Comparison of ENCODE assay signal across 10 mouse cellular contexts in the genomic region with DNA sequence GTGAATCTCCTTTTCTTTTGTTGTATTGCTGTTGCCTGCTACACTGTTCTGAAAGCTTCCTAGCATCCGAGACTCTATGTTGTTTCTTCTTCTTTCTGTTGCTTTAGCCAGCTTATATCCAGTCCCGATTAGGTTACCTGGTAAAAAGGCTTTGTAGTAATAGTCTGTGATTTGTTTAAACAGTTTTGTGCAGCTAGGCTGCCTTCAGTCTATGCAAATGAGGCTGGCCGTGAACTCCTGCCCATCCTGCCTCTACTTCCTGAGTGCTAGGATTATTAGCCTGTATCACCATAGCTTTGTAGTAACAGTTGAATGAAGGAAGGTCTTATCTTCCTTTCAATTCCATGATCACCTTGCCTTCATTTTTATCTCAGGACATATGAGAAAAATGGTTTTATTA. TPM values are rescaled to one million over a fixed set of nuclear protein-coding genes. Genes with fewer than 3 reads are reported as not detected.
DNase-seq lines count a peak whose midpoint lies in the region; ATAC-seq and TF ChIP-seq lines count a peak whose summit lies in the region.
"Had no signal": no experiment of that assay in that cellular context is flagged by ENCODE, and none has a peak within 500 bp of the region (broad histone marks: within the 10 kb centered on the region; RNA-seq: fewer than 3 reads in every experiment).

No protein-coding gene starts in this region.

- DNase-seq in heart, postnatal 4 days = no peak
- DNase-seq in hindbrain, embryonic 11.5 days (ENCODE audit: low spot score) = no peak
- DNase-seq in embryo, embryonic 9.5 days (ENCODE audit: extremely low spot score) = no peak
- no peak for DNase-seq in left cerebral cortex, adult 18-20 months (ENCODE audit: low spot score in 2 of 2)
- DNase-seq in cerebellum, adult 8-10 months = no peak
- DNase-seq: adrenal gland, adult 2 months; lung, postnatal 14 days had no signal

- TF ChIP-seq EP300 in ES-Bruce4 (IDR thresholded peaks at IDR 0.05; ENCODE audit: insufficient read depth, low read depth, low read length) = no peak

- H3K27me3 ChIP-seq in heart, embryonic 14.5 days (ENCODE audit: control insufficient read depth, insufficient read depth, low read length) = no peaks in the 10 kb centered on the region
- H3K27me3 ChIP-seq in ES-Bruce4 (ENCODE audit: control insufficient read depth, insufficient read depth, low read length, poor library complexity, severe bottlenecking) = no peaks in the 10 kb centered on the region
- H3K27me3 ChIP-seq in hindbrain, embryonic 11.5 days (ENCODE audit: control insufficient read depth, insufficient read depth, low read length) = no peaks in the 10 kb centered on the region
- H3K27me3 ChIP-seq in liver, embryonic 15.5 days = peaks cover 40% of the 10 kb centered on the region

- no peak for TF ChIP-seq CTCF in ES-Bruce4 (IDR thresholded peaks at IDR 0.05; ENCODE audit: low read depth, low read length)

- H3K4me2 ChIP-seq in heart, embryonic 14.5 days (ENCODE audit: low read length) = peak overlapping the region; percentile 84
- peak overlapping the region; percentile 44; the same call in 1 of the 2 replicates for H3K4me2 ChIP-seq in hindbrain, embryonic 11.5 days (replicated peaks; ENCODE audit: low read depth, low read length)
- H3K4me2 ChIP-seq in liver, embryonic 15.5 days = 0 out of 2 replicates have a peak overlapping the region, but pooled peaks have one; percentile 4

- peak overlapping the region; percentile 86 for H3K9ac ChIP-seq in heart, embryonic 14.5 days (ENCODE audit: low read length)
- peak overlapping the region; percentile 88 for H3K9ac ChIP-seq in ES-Bruce4 (ENCODE audit: low read depth, poor library complexity, severe bottlenecking)
- H3K9ac ChIP-seq in hindbrain, embryonic 11.5 days (ENCODE audit: low read depth, low read length) = no peak overlapping the region
- no peak overlapping the region for H3K9ac ChIP-seq in liver, embryonic 15.5 days

- H3K9me3 ChIP-seq in heart, embryonic 14.5 days (ENCODE audit: control insufficient read depth, low read length) = no peaks in the 10 kb centered on the region
- H3K9me3 ChIP-seq in ES-Bruce4 (replicated peaks; ENCODE audit: control insufficient read depth, insufficient read depth, low read length, poor library complexity, severe bottlenecking) = no peaks in the 10 kb centered on the region
- no peaks in the 10 kb centered on the region for H3K9me3 ChIP-seq in hindbrain, embryonic 11.5 days (ENCODE audit: control insufficient read depth, low read length)
- no peaks in the 10 kb centered on the region for H3K9me3 ChIP-seq in liver, embryonic 15.5 days (replicated peaks)

- no peak for ATAC-seq in heart, embryonic 14.5 days (ENCODE audit: insufficient number of reproducible peaks, insufficient read depth, low FRiP score, low read depth)
- ATAC-seq in hindbrain, embryonic 11.5 days (ENCODE audit: low FRiP score) = no peak
- no peak for ATAC-seq in liver, embryonic 15.5 days (ENCODE audit: insufficient read depth)

- H3K36me3 ChIP-seq in heart, embryonic 14.5 days (ENCODE audit: control insufficient read depth, insufficient read depth, low read length) = peaks cover 45% of the 10 kb centered on the region
- peaks cover 41% of the 10 kb centered on the region for H3K36me3 ChIP-seq in ES-Bruce4 (ENCODE audit: control insufficient read depth, insufficient read depth, low read length, poor library complexity, severe bottlenecking)
- 0 out of 2 replicates have a peak, but pooled peaks cover 3% of the 10 kb centered on the region for H3K36me3 ChIP-seq in hindbrain, embryonic 11.5 days (ENCODE audit: control insufficient read depth, insufficient read depth, low read length)
- peaks cover 7% of the 10 kb centered on the region for H3K36me3 ChIP-seq in liver, embryonic 15.5 days (replicated peaks)

- peaks cover 0 to 18% of the 10 kb centered on the region in 2 experiments for H3K4me1 ChIP-seq in heart, embryonic 14.5 days (ENCODE audit: control insufficient read depth in 2 of 2, insufficient read depth in 2 of 2, low read length in 2 of 2)
- peaks cover 2% of the 10 kb centered on the region for H3K4me1 ChIP-seq in ES-Bruce4 (ENCODE audit: control insufficient read depth, insufficient read depth, low read length)
- 0 out of 2 replicates have a peak, but pooled peaks cover 2% of the 10 kb centered on the region for H3K4me1 ChIP-seq in hindbrain, embryonic 11.5 days (replicated peaks; ENCODE audit: control insufficient read depth, insufficient read depth, low read length)
- H3K4me1 ChIP-seq in liver, embryonic 15.5 days (replicated peaks) = peaks cover 14% of the 10 kb centered on the region

- 59% methylated on average over 3 of the region's 3 CpGs for WGBS in heart, embryonic 14.5 days
- WGBS in hindbrain, embryonic 11.5 days = 52% methylated on average over 3 of the region's 3 CpGs
- 39% methylated on average over 3 of the region's 3 CpGs for WGBS in liver, embryonic 15.5 days (ENCODE audit: insufficient replicate concordance)

- H3K4me3 ChIP-seq in heart, embryonic 14.5 days (ENCODE audit: control insufficient read depth in 1 of 2, insufficient read depth in 1 of 2, low read depth in 1 of 2, low read length in 2 of 2) = peak overlapping the region in 1 of 2 experiments; percentile 89; a peak in 2 of 4 replicates
- H3K4me3 ChIP-seq in ES-Bruce4 (ENCODE audit: low read depth, low read length) = peak overlapping the region; percentile 84
- H3K4me3 ChIP-seq in hindbrain, embryonic 11.5 days (ENCODE audit: low read depth, low read length) = peak overlapping the region; percentile 66
- no peak overlapping the region for H3K4me3 ChIP-seq in liver, embryonic 15.5 days (replicated peaks)

- H3K27ac ChIP-seq in heart, embryonic 14.5 days (replicated peaks in 1 of 2; ENCODE audit: control insufficient read depth in 1 of 2, insufficient read depth in 1 of 2, low read depth in 2 of 2, low read length in 2 of 2) = no peak overlapping the region
- H3K27ac ChIP-seq in ES-Bruce4 (ENCODE audit: insufficient read depth, low read length) = peak overlapping the region; percentile 54; the same call in 1 of the 2 replicates
- no peak overlapping the region for H3K27ac ChIP-seq in hindbrain, embryonic 11.5 days (ENCODE audit: low read depth, low read length)
- H3K27ac ChIP-seq in liver, embryonic 15.5 days (replicated peaks) = no peak overlapping the region

- TF ChIP-seq POLR2A in ES-Bruce4 (IDR thresholded peaks at IDR 0.05; ENCODE audit: insufficient read depth, low read length) = no peak

RNA-seq across cellular contexts. Expression of gene Cep55, which starts 1.5 kb away (rescaled TPM):
- 28.3 and 28.4 TPM in 2 replicates for polyA plus RNA-seq in heart, embryonic 14.5 days (2014; fragmentation: Nextera tagmentation; extraction: Ambion mirVana)
- 10 to 100 TPM; 18.5 to 20.3 TPM for total RNA-seq in heart, postnatal 4 days (2021)
- polyA plus RNA-seq in ES-Bruce4 (2011; ENCODE audit: insufficient read depth, insufficient read length, low read depth, missing spikeins) = 70.4 and 75.1 TPM in 2 replicates
- 44.1 and 46.9 TPM in 2 replicates for polyA plus RNA-seq in hindbrain, embryonic 11.5 days (2014; fragmentation: Nextera tagmentation; extraction: Ambion mirVana)
- polyA plus RNA-seq in liver, embryonic 15.5 days (2015; fragmentation: Nextera tagmentation; extraction: Ambion mirVana) = 4.7 and 5.3 TPM in 2 replicates
- total RNA-seq in left cerebral cortex, adult 18-20 months (2021) = not detected

RNA-seq across cellular contexts. Expression of gene Myof, which starts 12.9 kb away (rescaled TPM):
- 5.3 and 5.5 TPM in 2 replicates for polyA plus RNA-seq in heart, embryonic 14.5 days (2014; fragmentation: Nextera tagmentation; extraction: Ambion mirVana)
- 10 to 100 TPM; 15.5 to 16.4 TPM for total RNA-seq in heart, postnatal 4 days (2021)
- polyA plus RNA-seq in ES-Bruce4 (2011; ENCODE audit: insufficient read depth, insufficient read length, low read depth, missing spikeins) = 23.1 and 25.2 TPM in 2 replicates
- 3.4 and 5.3 TPM in 2 replicates for polyA plus RNA-seq in hindbrain, embryonic 11.5 days (2014; fragmentation: Nextera tagmentation; extraction: Ambion mirVana)
- 1.1 and 1.6 TPM in 2 replicates for polyA plus RNA-seq in liver, embryonic 15.5 days (2015; fragmentation: Nextera tagmentation; extraction: Ambion mirVana)
- total RNA-seq in left cerebral cortex, adult 18-20 months (2021) = 1 to 10 TPM; 5.3 TPM

RNA-seq across cellular contexts. Expression of gene Ffar4, which starts 40.6 kb away (rescaled TPM):
- polyA plus RNA-seq in heart, embryonic 14.5 days (2014; fragmentation: Nextera tagmentation; extraction: Ambion mirVana) = not detected in 2 replicates
- total RNA-seq in heart, postnatal 4 days (2021) = under 1 TPM in 1 of 2 experiments, not detected in 1; 0.38 TPM
- not detected in 2 replicates for polyA plus RNA-seq in ES-Bruce4 (2011; ENCODE audit: insufficient read depth, insufficient read length, low read depth, missing spikeins)
- not detected in 2 replicates for polyA plus RNA-seq in hindbrain, embryonic 11.5 days (2014; fragmentation: Nextera tagmentation; extraction: Ambion mirVana)
- 0.16 and 0.20 TPM in 2 replicates for polyA plus RNA-seq in liver, embryonic 15.5 days (2015; fragmentation: Nextera tagmentation; extraction: Ambion mirVana)
- total RNA-seq in left cerebral cortex, adult 18-20 months (2021) = not detected

Comparison
In these comparisons a context has a peak if more than half of its experiments do, and no peak if none do; other contexts are left out.
1. H3K4me2 ChIP-seq: peak in every context shown above with its lines; median percentile 84 in heart, embryonic 14.5 days; 44 in hindbrain, embryonic 11.5 days; 4 in liver, embryonic 15.5 days.
2. H3K9ac ChIP-seq: peak in heart, embryonic 14.5 days (single experiment) and ES-Bruce4 (single experiment); none in hindbrain, embryonic 11.5 days (single experiment) and liver, embryonic 15.5 days (single experiment).